Mouse (Mus musculus) erythroblast, adult 5-6 weeks (primary cell): ENCODE data around the gene C330021F23Rik. TPM values are rescaled to one million over a fixed set of nuclear protein-coding genes. Genes with fewer than 3 reads are reported as not detected.

ENCODE experiments used
- ATAC-seq: replicated peaks from 2 replicates; pipeline ENCODE4 v1.8.0; 2016; ENCODE audit warnings: moderate number of reproducible peaks, mild to moderate bottlenecking, moderate TSS enrichment, inconsistent platforms; ENCODE audit not compliant: poor library complexity, low FRiP score, severe bottlenecking
- total RNA-seq, 2 experiments: library from RNA; stranded (forward) in 1 of 2; stranded (reverse) in 1 of 2; fragments of 150-400 nt in 1 of 2; fragments of 200-764, 138-1000 nt in 1 of 2; gene quantifications; 2 replicates each; pipeline versions ENCODE4 v1.2.3 to v1.2.4; 2015 to 2017; ENCODE audit warnings: low replicate concordance in 2 of 2

The C330021F23Rik gene
- total RNA-seq, 2 experiments from 2014 or later: not detected

DNA sequence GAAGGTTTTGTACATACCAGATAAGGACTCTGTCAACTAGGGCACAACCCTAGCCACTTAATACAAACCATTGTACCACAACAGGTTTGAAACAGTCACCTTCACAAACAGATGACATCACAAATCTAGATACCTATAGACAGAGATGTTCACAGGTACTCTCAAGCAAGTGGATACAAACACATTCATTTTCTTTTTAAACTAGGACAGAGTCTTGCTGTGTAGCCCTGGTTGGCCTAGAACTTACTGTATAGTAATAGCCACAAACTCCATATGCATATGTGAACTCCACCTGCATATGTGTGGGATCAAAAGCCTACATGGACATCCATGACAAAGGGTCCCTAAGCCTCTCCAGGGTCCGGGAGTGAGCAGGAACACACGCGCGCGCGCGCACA, 19.2 kb downstream of the C330021F23Rik start, which contains the start of gene Camsap3:
Gene Camsap3 (plus strand): TSS at position 301 of the 398 bp plus-strand sequence.
- no peak for ATAC-seq

DNA sequence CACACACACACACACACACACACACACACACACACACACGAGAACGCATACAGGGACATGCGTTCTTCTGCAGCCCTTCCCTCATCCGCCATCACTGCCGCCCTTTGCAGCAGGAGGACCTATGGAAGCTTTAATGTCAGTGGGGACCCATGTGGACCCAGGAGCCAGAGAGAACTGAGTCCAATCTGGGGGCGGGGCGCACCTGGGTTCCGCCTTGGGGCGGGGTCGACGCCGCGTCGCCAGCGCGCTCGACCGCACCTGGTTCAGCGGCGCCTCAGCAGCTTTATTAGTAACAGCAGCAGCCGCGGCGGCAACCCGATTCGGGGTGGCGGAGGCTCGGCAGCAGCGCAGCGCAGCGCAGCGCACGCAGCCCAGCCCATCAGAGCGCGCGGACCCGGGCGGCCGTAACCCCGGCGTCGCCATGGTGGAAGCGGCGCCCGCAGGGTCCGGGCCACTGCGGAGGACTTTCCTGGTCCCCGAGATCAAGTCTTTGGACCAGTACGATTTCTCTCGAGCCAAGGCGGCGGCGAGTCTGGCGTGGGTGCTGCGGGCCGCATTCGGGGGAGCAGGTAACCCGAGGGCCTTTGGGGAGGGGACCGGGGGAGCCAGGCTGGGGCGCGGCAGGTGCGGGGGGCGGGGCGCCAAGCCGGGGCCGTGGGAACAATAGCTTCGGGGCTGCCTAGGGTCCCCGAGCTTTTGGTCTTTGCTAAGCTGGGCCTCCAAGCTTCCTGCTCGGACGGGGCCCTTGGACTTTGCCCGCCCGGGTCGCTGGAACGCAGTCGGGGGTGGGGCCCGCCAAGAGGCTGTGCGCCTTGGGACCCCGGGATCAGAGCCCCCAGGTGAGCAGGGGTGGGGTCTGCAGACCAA, 19.8 kb downstream of the C330021F23Rik start:
- ATAC-seq: no peak

DNA sequence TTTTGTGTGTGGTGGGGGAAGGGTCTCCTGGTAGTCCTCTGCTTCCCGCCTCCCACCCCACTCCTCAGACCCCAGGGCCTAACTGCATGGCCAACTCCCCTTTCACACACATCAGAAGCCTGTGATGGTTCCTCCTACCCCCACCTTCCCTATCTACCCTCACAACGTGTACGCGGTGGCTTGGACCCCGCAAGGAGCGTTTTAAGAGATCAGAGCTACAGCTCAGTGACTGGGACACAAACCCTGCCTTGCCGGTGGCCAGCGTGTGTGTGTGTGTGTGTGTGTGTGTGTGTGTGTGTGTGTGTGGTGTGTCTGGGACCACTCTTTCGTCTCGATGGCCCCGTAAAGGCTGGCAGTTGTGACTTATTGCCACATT, 20.5 kb downstream of the C330021F23Rik start:
- no peak for ATAC-seq

DNA sequence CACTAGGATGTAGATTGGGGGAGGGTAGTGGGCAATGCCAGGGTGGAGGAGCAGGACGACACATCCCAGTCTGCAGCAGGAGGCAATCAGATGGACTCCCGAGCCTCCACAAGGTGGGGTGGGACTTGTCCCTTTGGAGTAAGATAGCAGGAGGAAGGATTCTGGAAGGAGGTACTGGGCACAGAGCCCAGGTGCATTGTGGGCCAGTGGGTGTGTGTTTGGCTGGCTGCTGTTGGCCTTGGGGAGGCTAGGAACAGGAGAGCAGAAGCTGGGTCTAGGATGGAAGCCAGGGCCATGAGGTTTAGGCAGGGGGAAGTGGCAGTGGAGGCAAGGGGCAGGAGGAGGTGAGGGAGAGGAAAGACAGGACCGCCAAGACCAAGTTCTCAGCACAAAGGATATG, 25.7 kb downstream of the C330021F23Rik start:
- ATAC-seq: no peak

DNA sequence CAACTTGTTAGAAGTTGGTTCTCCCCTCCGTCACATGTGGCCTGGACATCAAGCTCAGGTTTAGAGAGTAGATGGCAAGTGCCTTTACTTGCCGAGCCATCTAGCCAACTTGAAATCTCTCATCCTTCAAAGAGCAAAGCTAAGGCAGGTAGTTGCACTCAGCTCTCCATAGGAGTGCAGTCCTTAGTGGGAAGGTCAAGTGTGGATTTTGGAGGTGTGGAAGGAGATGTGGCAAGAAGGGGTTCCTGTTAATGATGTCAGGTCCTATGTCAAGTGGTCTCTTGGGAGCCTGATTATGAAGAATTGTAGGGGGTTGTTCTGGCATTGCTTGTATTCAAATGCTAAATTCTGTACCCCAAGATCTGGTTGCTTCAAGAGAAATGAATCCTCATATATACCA, 26.7 kb downstream of the C330021F23Rik start:
- ATAC-seq: no peak

DNA sequence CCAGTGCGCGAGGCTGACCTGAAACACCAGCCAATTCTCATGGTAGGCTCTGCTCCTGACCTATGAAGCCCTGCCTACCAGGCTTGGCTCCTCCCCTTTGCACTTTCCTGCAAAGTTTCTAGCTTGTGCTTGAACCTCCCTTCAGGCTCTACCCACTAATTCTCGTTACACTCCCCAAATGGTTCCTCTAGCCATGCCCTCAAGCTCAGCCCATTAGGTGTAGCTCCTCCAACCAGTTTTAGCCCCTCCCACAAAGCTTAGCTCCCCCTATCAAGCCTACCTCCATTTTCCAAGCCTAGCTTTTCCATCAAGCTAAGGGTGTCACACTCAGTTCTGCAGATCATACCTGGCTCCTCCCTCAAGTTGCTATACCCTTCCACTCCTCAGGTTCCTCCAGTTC, 30.3 kb downstream of the C330021F23Rik start:
- 0 out of 2 replicates have a peak, but pooled peaks have one; percentile 7 for ATAC-seq

DNA sequence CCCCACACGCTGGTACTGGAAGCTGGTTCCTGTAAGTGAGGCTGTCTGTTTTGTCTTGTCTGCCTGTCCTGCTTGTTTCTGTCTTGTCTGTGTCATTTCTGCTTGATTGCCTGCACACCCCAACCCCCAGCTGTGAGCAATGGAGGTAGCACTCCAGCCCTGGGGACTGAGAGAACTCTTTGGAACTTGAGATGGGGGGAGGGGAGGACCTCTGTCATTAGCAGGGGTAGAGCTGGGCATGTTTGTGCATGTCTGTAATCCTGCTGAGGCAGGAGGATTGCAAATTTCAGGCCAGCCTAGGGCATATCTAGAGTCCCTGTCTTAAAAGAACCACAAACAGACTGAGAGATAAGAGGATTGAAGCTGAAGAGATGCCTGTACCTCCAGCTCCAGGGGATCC, 31.4 kb downstream of the C330021F23Rik start:
- ATAC-seq: no peak

DNA sequence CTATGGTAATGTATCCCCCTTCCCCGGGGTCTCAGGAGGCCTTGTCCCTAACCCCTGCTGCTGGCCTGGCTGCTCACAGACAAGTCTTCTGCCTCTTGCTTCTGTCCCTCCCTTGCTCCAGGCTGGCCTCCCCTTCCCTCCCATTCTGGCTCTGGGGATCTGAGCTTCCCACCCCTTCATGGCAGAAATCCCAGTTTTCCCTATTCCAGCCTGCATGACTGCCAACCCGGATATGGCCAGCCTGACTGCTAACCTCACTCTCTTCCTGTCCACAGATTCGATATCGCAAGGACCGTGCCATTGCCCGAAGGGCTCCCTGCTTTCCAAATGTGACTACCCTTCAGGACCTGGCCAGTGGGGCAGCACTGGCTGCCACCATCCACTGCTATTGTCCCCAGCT, 32.6 kb downstream of the C330021F23Rik start:
- no peak for ATAC-seq

DNA sequence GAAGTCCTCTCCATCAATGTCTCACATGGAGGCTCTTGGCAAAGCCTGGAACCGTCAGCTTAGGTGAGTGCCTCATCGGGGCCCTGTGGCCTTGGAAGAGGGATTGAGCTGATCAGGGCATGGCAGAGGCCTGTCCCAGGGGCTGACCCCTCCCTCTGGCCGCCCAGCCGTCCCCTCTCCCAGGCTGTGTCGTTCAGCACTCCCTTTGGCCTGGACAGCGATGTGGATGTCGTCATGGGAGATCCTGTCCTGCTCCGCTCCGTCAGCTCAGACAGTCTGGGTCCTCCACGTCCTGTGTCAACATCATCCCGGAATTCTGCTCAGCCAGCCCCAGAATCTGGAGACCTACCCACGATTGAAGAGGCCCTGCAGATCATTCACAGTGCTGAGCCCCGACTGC, 35.6 kb downstream of the C330021F23Rik start:
- no peak for ATAC-seq

DNA sequence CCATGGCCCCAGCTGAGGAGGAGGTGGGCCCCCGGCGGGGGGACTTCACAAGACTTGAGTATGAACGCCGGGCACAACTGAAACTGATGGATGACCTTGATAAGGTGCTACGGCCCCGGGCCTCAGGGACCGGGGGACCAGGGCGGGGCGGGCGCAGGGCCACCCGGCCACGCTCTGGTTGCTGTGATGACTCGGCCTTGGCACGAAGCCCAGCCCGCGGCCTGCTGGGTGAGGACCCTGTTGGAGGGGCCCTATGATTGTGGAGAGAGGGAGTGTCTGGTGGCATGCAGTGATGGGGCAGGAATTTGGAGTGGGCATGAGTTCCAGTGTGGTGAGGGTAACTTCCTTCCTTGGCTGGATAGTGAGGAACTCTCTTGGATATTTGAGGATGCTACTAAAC, 38.8 kb downstream of the C330021F23Rik start:
- no peak for ATAC-seq

DNA sequence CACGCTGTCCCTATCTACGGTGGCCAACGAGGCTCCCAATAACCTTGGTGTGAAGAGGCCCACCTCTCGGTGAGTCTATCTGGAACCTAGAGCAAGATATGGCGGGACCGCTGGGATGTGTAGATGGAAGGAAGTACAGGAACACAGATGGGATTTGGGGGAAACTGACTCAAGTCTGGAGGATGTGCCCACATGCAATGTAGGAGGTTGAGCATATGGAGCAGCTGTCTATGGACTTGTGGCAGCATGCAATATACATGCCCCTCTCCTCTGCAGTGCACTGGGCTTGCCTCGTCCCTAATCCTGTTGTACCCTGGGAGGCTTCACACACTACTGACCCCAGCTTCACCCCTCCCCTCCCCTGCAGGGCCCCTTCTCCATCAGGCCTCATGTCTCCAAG, 40.0 kb downstream of the C330021F23Rik start:
- no peak for ATAC-seq

DNA sequence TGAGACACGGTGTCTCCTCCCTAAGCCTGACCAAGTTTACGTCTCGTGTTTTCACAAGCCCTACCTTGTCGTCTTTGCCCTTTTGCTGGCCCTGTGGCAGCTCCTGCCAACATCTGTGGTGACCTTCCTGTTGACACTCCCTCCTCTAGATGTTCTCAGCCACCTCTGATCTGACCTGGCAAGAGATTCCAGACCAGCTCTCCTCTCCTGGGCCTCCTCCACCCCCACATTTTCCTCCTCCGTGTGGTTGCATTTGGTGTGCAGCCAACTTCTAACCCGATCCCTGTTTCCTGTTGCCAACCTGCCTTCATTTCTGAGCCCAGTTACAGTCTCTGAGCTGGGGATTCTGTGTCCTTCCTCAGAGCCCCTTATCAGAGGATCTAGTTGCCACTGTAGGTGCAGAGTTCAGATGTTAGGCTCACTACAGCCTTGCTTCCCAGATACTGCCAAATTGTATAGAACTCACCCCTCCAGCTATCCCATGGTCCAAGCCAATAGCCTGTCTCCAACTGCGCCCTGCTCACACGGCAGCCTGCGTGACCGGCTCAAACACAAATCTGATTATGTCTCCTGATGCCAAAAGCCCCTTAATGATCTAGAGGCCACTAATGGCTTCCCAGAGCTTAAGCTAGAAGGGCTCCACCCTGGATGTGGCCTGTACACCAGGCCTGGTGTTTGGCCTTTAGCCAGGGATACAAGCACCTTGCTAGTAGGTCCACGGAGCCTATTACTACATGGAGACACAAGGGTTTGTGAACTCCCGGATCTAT, 41.4 kb downstream of the C330021F23Rik start:
- no peak for ATAC-seq

DNA sequence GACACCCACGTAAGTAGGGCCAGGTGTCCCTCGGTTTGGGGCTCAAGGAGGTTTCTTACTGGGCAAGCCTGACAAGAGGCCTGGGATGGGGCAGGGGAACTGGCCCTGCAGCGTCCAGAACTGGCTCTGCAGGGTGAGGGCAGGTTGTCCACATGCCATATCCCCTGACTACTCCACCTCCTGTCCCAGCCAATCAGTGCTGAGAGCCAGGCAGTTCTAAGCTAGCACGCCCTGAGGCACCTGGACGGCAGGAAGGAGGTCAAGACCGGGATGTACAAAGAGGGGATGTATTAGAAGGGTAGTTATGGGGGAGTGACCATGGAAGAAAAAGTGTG, 42.0 kb downstream of the C330021F23Rik start:
- no peak for ATAC-seq

DNA sequence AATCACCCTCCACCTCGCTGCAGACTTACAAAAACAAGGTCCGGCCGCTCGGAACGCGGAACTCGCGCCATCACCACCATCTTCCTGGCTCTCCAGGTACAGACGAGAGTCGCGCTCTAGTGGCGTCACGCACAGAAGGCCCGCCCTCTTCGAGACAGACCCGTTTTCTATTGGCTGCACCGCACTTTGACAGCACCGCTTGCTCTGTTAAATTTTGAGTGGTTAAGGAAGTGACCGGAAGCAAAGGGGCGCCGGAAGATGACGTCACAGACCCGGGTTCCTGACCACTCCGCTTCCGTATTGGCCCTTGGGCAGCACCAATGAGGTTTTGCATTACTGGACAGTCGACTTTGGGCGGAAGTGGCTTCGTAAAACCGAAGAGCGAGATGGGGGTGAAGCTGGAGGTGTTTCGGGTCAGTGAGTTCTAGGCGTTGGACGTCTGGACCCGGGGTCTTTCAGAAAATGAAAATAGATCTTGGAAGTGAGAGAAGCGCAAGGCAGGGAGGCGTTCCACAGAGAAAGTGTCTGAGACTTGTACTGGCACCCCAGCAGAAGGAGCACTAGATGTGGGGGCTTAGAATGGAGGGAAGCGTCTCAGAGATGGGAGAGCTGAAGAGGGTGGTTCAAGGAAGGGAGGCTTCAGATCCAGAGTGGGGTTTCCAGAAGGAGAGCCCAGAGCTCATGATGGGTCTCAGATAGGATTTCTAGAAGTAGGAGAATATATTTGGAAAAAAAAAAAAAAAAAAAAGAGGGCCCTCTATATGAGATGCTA, 53.6 kb downstream of the C330021F23Rik start, which contains the start of the genes Xab2 and Pet100:
Gene Xab2 (minus strand): TSS at position 118 of the 772 bp plus-strand sequence.
Gene Pet100 (plus strand): TSS at position 350 of the 772 bp plus-strand sequence.
- ATAC-seq: peak; percentile 95

DNA sequence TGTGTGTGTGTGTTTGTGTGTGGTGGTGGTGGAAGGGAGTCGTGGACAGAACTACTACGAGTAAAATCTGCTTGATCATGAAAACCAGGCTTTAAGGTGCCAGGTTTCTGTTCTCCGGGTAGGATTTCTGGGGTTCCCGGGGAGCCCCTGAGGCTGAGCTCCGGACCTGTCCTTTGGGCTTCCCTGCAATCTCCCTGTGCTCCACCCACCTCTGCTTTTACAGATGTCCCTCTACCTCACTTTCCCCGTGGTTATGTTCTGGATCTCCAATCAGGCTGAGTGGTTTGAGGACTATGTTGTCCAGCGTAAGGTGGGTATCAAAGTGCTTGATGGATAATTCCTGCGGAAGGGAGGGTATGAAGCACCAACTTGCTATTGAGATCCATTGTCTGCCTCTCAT, 54.3 kb downstream of the C330021F23Rik start:
- no peak for ATAC-seq

DNA sequence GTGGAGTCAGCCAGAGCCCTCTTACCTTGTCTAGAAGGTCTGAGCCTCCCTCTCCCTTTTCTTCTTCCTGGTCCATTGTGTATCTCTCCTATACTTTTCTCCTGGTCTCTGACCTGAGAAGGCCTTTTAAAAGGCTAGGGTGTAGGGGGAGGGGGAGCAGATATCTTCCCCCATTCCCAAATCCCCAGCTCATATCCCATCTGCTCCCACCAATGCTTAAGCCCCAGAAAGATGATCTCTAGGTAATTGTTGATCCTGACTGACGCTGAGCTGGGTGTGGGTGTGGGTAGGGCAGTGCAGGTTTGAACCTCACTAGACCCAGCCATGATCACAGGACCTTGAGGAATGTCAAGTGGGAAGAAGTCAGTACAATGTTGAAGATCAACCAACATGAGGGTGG, 57.7 kb downstream of the C330021F23Rik start, which contains the start of gene Pcp2:
Gene Pcp2 (minus strand): TSS at position 101 of the 400 bp plus-strand sequence.
- no peak for ATAC-seq

DNA sequence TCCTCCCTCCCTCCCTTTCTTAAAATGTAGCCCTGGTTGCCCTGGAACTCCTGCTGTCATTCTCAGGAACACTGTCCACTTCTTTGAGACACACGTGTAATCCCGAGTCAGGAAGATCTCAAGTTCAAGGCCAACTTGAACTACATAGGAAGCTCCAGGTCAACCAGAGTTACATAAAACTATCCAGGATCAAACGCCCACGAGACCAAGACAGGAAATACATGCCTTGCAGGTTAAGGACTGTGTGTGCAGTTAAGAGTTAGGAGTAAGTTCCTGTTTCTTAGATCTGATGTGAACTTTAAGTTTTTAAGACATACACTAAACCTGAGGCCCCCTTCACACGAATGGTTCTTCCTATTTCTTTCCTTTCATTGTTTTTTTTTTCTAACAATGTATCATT, 59.2 kb downstream of the C330021F23Rik start:
- no peak for ATAC-seq

DNA sequence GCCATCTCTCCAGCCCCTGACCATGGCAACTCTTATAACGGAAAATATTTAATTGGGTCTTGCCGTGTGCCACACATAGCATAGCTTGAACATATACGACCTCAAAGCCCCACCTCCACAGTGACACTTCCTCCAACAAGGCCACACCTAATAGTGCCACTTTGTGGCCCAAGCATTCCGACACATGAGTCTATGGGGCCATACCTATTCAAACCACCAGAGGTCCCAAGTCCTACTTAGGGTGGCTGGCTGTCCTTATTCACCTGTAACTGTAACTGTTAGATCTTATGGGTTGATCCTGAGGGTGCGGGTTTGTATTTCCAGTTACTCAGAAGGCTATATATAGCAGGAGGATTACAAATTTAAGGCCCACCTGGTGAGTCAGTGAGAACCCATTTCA, 60.2 kb downstream of the C330021F23Rik start:
- no peak for ATAC-seq

DNA sequence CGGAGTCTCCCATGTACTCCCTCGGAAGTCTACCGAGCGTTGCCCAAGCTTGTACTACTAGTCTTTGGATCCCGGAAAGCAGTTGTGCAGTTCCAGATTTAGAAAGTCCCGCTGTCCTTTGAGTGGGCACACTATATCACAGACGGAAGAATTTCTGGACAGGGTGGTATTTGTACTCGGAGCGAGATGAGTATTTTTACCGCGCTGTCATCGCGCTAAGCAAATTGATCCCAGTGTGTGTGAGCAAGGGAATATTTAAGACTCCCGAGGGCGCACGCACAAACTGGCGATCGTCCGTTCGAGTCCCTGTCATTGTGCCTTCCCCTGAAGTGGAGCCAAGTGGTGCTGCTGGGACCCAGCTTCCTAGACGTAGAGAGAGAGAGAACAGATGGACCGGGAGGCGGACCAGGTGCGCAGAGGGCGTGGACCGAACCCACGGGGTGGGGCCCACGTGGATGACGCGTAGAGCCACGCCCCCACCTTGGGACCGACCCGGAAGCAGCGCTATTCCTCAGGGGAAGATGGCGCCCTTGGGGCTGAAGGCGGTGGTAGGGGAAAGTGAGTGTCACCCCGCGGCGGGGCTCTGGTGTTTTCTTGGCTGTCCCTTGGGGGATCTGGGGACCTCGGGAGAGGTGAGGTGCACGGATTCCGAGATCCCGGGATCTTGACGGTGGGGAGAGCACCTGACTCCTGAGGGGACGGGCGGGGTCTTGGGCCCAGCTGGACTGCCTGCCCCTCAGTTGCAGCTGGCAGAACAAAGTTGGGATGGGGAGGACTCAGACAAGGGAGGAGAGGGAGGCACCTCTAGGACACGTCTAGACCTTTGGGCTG, 63.1 kb downstream of the C330021F23Rik start, which contains the start of gene Stxbp2:
Gene Stxbp2 (plus strand): TSS at position 309 of the 831 bp plus-strand sequence.
- peak; percentile 97 for ATAC-seq
